Mouse (Mus musculus) adrenal gland, adult 18-20 months (tissue): ENCODE data around the gene Incenp. TPM values are rescaled to one million over a fixed set of nuclear protein-coding genes. Genes with fewer than 3 reads are reported as not detected.
A peak's percentile ranks its signal among the peaks of the same experiment; 100 is the strongest.

Experiments used
- DNase-seq, 2 experiments: peaks; one replicate each; pipeline ENCODE4 v3.0.0; 2021 to 2022; ENCODE audit warnings: low spot score in 2 of 2
- microRNA-seq, 2 experiments: library from miRNA; unstranded; fragments of <30 nt; microRNA quantifications; one replicate each; pipeline ENCODE4 v1.2.0; 2021; ENCODE audit warnings: borderline number of aligned reads in 2 of 2
- total RNA-seq, 2 experiments: library from RNA; stranded (reverse); gene quantifications; 1 replicate in 1 of 2; 2 replicates in 1 of 2; pipeline ENCODE4 v1.2.3; 2021

Gene Incenp
- total RNA-seq, 2 experiments from 2014 or later: 6.0 to 7.8 TPM

- no peak for DNase-seq
Observed at GRCm38 (mm10) chr19:9837341-9837715, 62.0 kb downstream of the Incenp start.

GRCm38 (mm10) chr19:9836581-9837340 lies 62.6 kb downstream of the Incenp start:
- peak; percentile 36 to 37 for DNase-seq

Small RNAs within 50 kb of the gene (microRNA-seq; reads per million reads assigned to microRNA genes)
- gene Gm22369 (0 reads per million in 2 experiments), gene Gm24484 (0 reads per million in 2 experiments)

Other genes with a start within 250 kb of the Incenp start
- gene Scgb2a2, start 52.0 kb downstream of the Incenp start, total RNA-seq: not detected
- gene Fth1, start 81.0 kb upstream of the Incenp start, total RNA-seq: 1,000 to 10,000 TPM; 3,118 to 4,182 TPM
- gene Best1, start 102.1 kb upstream of the Incenp start, total RNA-seq: under 1 TPM; 0.22 to 0.30 TPM
- 1 to 10 TPM; 3.6 to 5.9 TPM for gene Rab3il1, start 102.1 kb upstream of the Incenp start, total RNA-seq
- 10 to 100 TPM; 10.3 to 54.2 TPM for gene Fads3, start 142.0 kb upstream of the Incenp start, total RNA-seq
- gene Fads2, start 202.2 kb upstream of the Incenp start, total RNA-seq: 1,000 to 10,000 TPM; 1,303 to 1,859 TPM